Mouse (Mus musculus) forebrain, embryonic 14.5 days (tissue): ENCODE data around the gene Grid2. TPM values are rescaled to one million over a fixed set of nuclear protein-coding genes. Genes with fewer than 3 reads are reported as not detected.
A peak's percentile ranks its signal among the peaks of the same experiment; 100 is the strongest.

Experiments used
- ATAC-seq: fragments of 200-750 bp; cut with Nextera tagmentation; 2 replicates; pipeline ENCODE4 v1.8.0; 2017; ENCODE audit warnings: mild to moderate bottlenecking, moderate library complexity
- DNase-seq: peaks from one replicate; pipeline ENCODE4 v3.0.0-alpha.2; 2015; ENCODE audit warnings: low spot score
- H3K27ac ChIP-seq: fragments of 300-500 bp; sonication (generic); 2 replicates; pipeline ENCODE4 v1.5.1; 2014; ENCODE audit warnings: low read depth, mild to moderate bottlenecking, control low read depth, low read length, moderate library complexity
- H3K27me3 ChIP-seq: fragments of 300-500 bp; sonication (generic); replicated peaks from 2 replicates; pipeline ENCODE4 v1.6.1; 2014; ENCODE audit warnings: low read length, control low read depth, mixed read lengths; ENCODE audit not compliant: control insufficient read depth, insufficient read depth
- H3K36me3 ChIP-seq: fragments of 300-500 bp; sonication (generic); 2 replicates; pipeline ENCODE4 v1.6.1; 2014; ENCODE audit warnings: low read length, control low read depth; ENCODE audit not compliant: control insufficient read depth, insufficient read depth
- H3K4me1 ChIP-seq: fragments of 300-500 bp; sonication (generic); 2 replicates; pipeline ENCODE4 v1.6.1; 2014; ENCODE audit warnings: antibody characterized with exemption, low read length, control low read depth; ENCODE audit not compliant: control insufficient read depth, insufficient read depth
- H3K4me2 ChIP-seq: fragments of 300-500 bp; sonication (generic); 2 replicates; pipeline ENCODE4 v1.6.1; 2014; ENCODE audit warnings: mild to moderate bottlenecking, control low read depth, low read length
- H3K4me3 ChIP-seq: fragments of 300-500 bp; sonication (generic); 2 replicates; pipeline ENCODE4 v1.5.1; 2014; ENCODE audit warnings: low read depth, low read length, control low read depth
- H3K9ac ChIP-seq: fragments of 300-500 bp; sonication (generic); 2 replicates; pipeline ENCODE4 v1.6.1; 2014; ENCODE audit warnings: mild to moderate bottlenecking, low read length, control low read depth, moderate library complexity
- H3K9me3 ChIP-seq: fragments of 300-500 bp; sonication (generic); replicated peaks from 2 replicates; pipeline ENCODE4 v1.6.1; 2016; ENCODE audit warnings: low read length, control low read depth, mixed read lengths; ENCODE audit not compliant: control insufficient read depth
- WGBS: fragments of 180-500 bp; shearing (Covaris S2); extraction: QIAGEN DNeasy Blood & Tissue Kit; methylation state at CpG from one replicate; pipeline ENCODE4 v1.1.7; 2014; 5-methylcytosine and 5-hydroxymethylcytosine counted together
- polyA plus RNA-seq: library from polyadenylated mRNA; unstranded; fragments of >200 nt; fragmentation: Nextera tagmentation; extraction: Ambion mirVana; gene quantifications from 2 replicates; pipeline ENCODE4 v1.2.1, GENCODE M21; 2014

Gene Grid2
- polyA plus RNA-seq, 1 experiment from 2014 or later: 1.7 TPM

GRCm38 (mm10) chr6:64596835-64597234, 1341.2 kb downstream of the Grid2 start:
- ATAC-seq (no peak), DNase-seq (no peak)
- Histone ChIP-seq H3K4me3 (no peak overlapping the region), H3K9ac (no peak overlapping the region), H3K36me3 (no peaks in the 10 kb centered on the region), H3K27ac (no peak overlapping the region), H3K4me2 (no peak overlapping the region), H3K4me1 (no peaks in the 10 kb centered on the region), H3K27me3 (no peaks in the 10 kb centered on the region), H3K9me3 (no peaks in the 10 kb centered on the region)
- 53% methylated on average over 2 of the region's 2 CpGs for WGBS

GRCm38 (mm10) chr6:64598144-64598561, 1342.5 kb downstream of the Grid2 start:
- no peak overlapping the region for H3K4me2 ChIP-seq
- WGBS: 42% methylated on average over 4 of the region's 4 CpGs
- H3K4me1 ChIP-seq: no peaks in the 10 kb centered on the region
- H3K4me3 ChIP-seq: no peak overlapping the region
- ATAC-seq (no peak), DNase-seq (no peak)
- no peaks in the 10 kb centered on the region for H3K36me3 ChIP-seq
- no peak overlapping the region for H3K27ac ChIP-seq
- H3K27me3 ChIP-seq: no peaks in the 10 kb centered on the region
- H3K9me3 ChIP-seq: no peaks in the 10 kb centered on the region
- no peak overlapping the region for H3K9ac ChIP-seq

GRCm38 (mm10) chr6:64605753-64606152, 1350.1 kb downstream of the Grid2 start:
- H3K27ac ChIP-seq: no peak overlapping the region
- 74% methylated on average over 3 of the region's 3 CpGs for WGBS
- no peak overlapping the region for H3K4me3 ChIP-seq
- H3K27me3 ChIP-seq: no peaks in the 10 kb centered on the region
- no peaks in the 10 kb centered on the region for H3K36me3 ChIP-seq
- H3K4me2 ChIP-seq: no peak overlapping the region
- no peak overlapping the region for H3K9ac ChIP-seq
- ATAC-seq (no peak), DNase-seq (no peak)
- H3K4me1 ChIP-seq: no peaks in the 10 kb centered on the region
- H3K9me3 ChIP-seq: no peaks in the 10 kb centered on the region

GRCm38 (mm10) chr6:64607041-64607440, 1351.4 kb downstream of the Grid2 start:
- DNase-seq (no peak), ATAC-seq (no peak)
- Histone ChIP-seq H3K4me2 (no peak overlapping the region), H3K27me3 (no peaks in the 10 kb centered on the region), H3K9me3 (no peaks in the 10 kb centered on the region), H3K4me1 (no peaks in the 10 kb centered on the region), H3K36me3 (no peaks in the 10 kb centered on the region), H3K9ac (no peak overlapping the region), H3K27ac (no peak overlapping the region), H3K4me3 (no peak overlapping the region)
- WGBS: 78% methylated on average over 1 of the region's 1 CpGs

- no peaks in the 10 kb centered on the region for H3K9me3 ChIP-seq
- ATAC-seq: no peak
- peak; percentile 13 for DNase-seq
Observed at GRCm38 (mm10) chr6:64607942-64608341, 1352.3 kb downstream of the Grid2 start.

GRCm38 (mm10) chr6:64616843-64617242, 1361.2 kb downstream of the Grid2 start:
- ATAC-seq: no peak
- Histone ChIP-seq H3K9me3 (no peaks in the 10 kb centered on the region), H3K4me2 (no peak overlapping the region), H3K27ac (no peak overlapping the region), H3K27me3 (no peaks in the 10 kb centered on the region), H3K4me1 (no peaks in the 10 kb centered on the region), H3K9ac (no peak overlapping the region), H3K36me3 (no peaks in the 10 kb centered on the region), H3K4me3 (no peak overlapping the region)
- no peak for DNase-seq
- 72% methylated on average over 4 of the region's 4 CpGs for WGBS

More at GRCm38 (mm10) chr6:64607942-64608341, 1352.3 kb downstream of the Grid2 start:
- no peaks in the 10 kb centered on the region for H3K36me3 ChIP-seq
- WGBS: 14% methylated on average over 1 of the region's 1 CpGs
- H3K27me3 ChIP-seq: no peaks in the 10 kb centered on the region
- no peak overlapping the region for H3K4me3 ChIP-seq
- no peak overlapping the region for H3K9ac ChIP-seq
- H3K4me1 ChIP-seq: no peaks in the 10 kb centered on the region
- H3K27ac ChIP-seq: no peak overlapping the region
- H3K4me2 ChIP-seq: no peak overlapping the region

- H3K27me3 ChIP-seq: no peaks in the 10 kb centered on the region
- 48% methylated on average over 8 of the region's 8 CpGs for WGBS
- no peaks in the 10 kb centered on the region for H3K4me1 ChIP-seq
- ATAC-seq: 0 out of 2 replicates have a peak, but pooled peaks have one; percentile 60
- H3K36me3 ChIP-seq: no peaks in the 10 kb centered on the region
- H3K4me2 ChIP-seq: no peak overlapping the region
- H3K9ac ChIP-seq: no peak overlapping the region
- no peaks in the 10 kb centered on the region for H3K9me3 ChIP-seq
- H3K4me3 ChIP-seq: no peak overlapping the region
- no peak overlapping the region for H3K27ac ChIP-seq
- peak; percentile 16 for DNase-seq
Observed at GRCm38 (mm10) chr6:64617417-64618135, 1361.9 kb downstream of the Grid2 start.

GRCm38 (mm10) chr6:64623404-64623803, 1367.7 kb downstream of the Grid2 start:
- Histone ChIP-seq H3K9me3 (no peaks in the 10 kb centered on the region), H3K9ac (no peak overlapping the region), H3K36me3 (no peaks in the 10 kb centered on the region), H3K4me3 (no peak overlapping the region), H3K4me1 (no peaks in the 10 kb centered on the region), H3K27ac (no peak overlapping the region), H3K4me2 (no peak overlapping the region), H3K27me3 (no peaks in the 10 kb centered on the region)
- WGBS: 56% methylated on average over 3 of the region's 3 CpGs
- no peak for DNase-seq
- ATAC-seq: no peak

- ATAC-seq: no peak
- H3K9me3 ChIP-seq: no peaks in the 10 kb centered on the region
- 0 out of 2 replicates have a peak, but pooled peaks cover 3% of the 10 kb centered on the region for H3K27me3 ChIP-seq
Observed at GRCm38 (mm10) chr6:64647661-64648060, 1392.0 kb downstream of the Grid2 start.

More at GRCm38 (mm10) chr6:64647661-64648060, 1392.0 kb downstream of the Grid2 start:
- H3K4me3 ChIP-seq: no peak overlapping the region
- H3K9ac ChIP-seq: no peak overlapping the region
- no peaks in the 10 kb centered on the region; the same call in 1 of the 2 replicates for H3K4me1 ChIP-seq
- no peak overlapping the region for H3K27ac ChIP-seq
- H3K4me2 ChIP-seq: no peak overlapping the region
- no peaks in the 10 kb centered on the region for H3K36me3 ChIP-seq
- no peak for DNase-seq
